Mouse (Mus musculus) pancreas, adult 10 weeks (tissue): ENCODE data around the gene Imp4. TPM values are rescaled to one million over a fixed set of nuclear protein-coding genes. Genes with fewer than 3 reads are reported as not detected.

ENCODE experiments used
- polyA plus RNA-seq: library from polyadenylated mRNA; stranded (reverse); fragments of 350-450 nt; fragmentation: Illumina TruSeq; extraction: RNeasy Lipid Tissue Mini Kit (QIAGEN cat#74804); gene quantifications from one replicate; pipeline ENCODE4 v1.2.3, GENCODE M21; 2015; ENCODE audit warnings: low read depth, low replicate concordance; ENCODE audit not compliant: insufficient read depth

Gene Imp4
- polyA plus RNA-seq: 3.7 TPM

DNA sequence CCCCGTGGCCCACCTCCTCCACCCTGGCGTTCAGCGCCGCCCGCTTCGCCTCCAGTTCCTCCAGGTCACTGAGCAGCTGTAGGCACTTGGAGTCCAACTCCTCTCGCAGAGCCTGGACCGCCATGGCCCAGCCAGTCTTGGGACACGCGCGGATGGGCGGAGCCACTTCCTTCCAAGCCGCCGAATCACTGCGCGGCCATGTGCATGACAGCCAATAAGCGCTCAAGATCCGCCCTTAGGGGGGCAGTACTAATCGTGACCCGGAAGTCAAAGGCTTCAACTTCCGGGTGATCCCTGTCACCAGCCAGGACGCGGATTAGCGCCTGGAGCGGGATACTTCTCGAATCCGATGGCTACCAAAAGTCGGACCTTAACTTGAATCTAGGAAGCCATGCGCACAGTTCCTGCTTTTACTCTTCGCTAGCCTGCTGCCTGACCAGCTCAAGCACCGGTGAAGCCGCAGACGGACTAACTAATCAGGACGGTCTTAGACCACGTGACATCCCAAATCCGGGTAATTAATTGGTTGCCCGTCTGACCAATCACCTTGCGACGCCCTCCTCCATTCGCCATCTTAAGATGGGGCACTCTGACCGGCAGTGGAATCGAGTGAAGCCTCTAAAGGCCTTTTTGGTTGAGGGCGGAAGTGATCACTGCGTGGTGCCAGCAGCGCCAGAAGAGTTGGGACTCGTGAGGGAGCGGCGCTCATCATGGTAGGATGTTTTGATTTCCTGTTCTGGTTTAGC is at the start of gene Imp4, which contains the start of gene Ccdc115:
TSS of gene Imp4 (plus strand) at position 637 of the 746 bp plus-strand sequence.
TSS of gene Ccdc115 (minus strand) at position 458 of the 746 bp plus-strand sequence.

DNA sequence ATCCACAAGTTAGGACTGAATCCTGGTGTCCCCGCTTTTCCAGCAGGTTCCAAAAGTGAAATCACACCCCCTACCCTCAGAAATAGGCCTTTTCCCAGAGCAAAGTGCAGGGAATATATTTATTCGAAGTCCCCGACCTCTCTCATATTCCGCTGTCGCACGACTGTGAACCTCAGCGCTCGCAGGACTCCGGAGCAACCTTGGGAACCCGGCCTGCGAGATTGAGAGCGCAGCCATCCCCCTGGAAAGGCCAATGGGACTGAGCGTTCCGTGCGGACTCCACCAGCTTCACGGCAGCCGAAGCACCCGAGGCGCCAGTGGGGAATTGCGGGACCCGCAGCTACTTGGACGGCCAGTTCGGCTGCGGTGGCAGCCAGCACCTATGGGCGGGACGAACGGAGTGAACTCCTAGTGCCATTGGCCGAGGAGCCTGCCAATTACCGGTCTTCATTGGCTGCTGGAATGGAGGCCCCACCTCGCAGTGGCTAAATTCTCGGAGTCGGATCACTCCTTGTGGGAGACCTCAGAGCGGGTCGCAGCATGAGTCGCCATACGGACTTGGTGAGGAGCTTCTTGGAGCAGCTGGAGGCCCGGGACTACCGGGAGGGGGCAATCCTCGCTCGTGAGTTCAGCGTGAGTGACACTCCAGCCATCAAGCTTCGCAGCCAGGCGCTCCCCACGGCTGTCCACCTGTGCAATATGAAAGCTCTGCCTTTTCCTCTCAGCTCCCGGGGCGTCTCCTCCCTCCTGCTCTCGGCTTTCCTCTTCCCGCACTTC is 19.8 kb downstream of the Imp4 start, which contains the start of gene Ptpn18:
TSS of gene Ptpn18 (plus strand) at position 479 of the 777 bp plus-strand sequence.

Other genes with a start within 250 kb of the Imp4 start
- gene Ccdc115, start 179 bp upstream of the Imp4 start, polyA plus RNA-seq: 6.7 TPM
- 47.2 TPM for gene Ptpn18, start 19.9 kb downstream of the Imp4 start, polyA plus RNA-seq
- gene Prss39, start 58.6 kb downstream of the Imp4 start, polyA plus RNA-seq: not detected
- gene Cfc1, start 95.8 kb downstream of the Imp4 start, polyA plus RNA-seq: not detected
- not detected for gene Prss40, start 121.1 kb downstream of the Imp4 start, polyA plus RNA-seq
- gene Amer3, start 139.8 kb downstream of the Imp4 start, polyA plus RNA-seq: not detected